Mouse (Mus musculus) limb, embryonic 14.5 days (tissue): Measurements from ENCODE around the gene Lmo7. TPM values are rescaled to one million over a fixed set of nuclear protein-coding genes. Genes with fewer than 3 reads are reported as not detected.

Experiments used
- ATAC-seq: fragments of 200-750 bp; cut with Nextera tagmentation; 2 replicates; pipeline ENCODE4 v1.8.0; 2017; ENCODE audit warnings: low read depth, moderate number of reproducible peaks, moderate TSS enrichment; ENCODE audit not compliant: low FRiP score
- DNase-seq: peaks from one replicate; pipeline ENCODE4 v3.0.0-alpha.2; 2015; ENCODE audit warnings: low spot score
- H3K27ac ChIP-seq: fragments of 300-500 bp; sonication (generic); replicated peaks from 2 replicates; pipeline ENCODE4 v1.5.1; 2014; ENCODE audit warnings: low read depth, mild to moderate bottlenecking, low read length, moderate library complexity, mixed read lengths
- H3K27me3 ChIP-seq: fragments of 300-500 bp; sonication (generic); 2 replicates; pipeline ENCODE4 v1.6.1; 2014; ENCODE audit warnings: low read length, mixed read lengths; ENCODE audit not compliant: control insufficient read depth, insufficient read depth
- H3K36me3 ChIP-seq: fragments of 300-500 bp; sonication (generic); 2 replicates; pipeline ENCODE4 v1.6.1; 2014; ENCODE audit warnings: mild to moderate bottlenecking, low read length, moderate library complexity, mixed read lengths; ENCODE audit not compliant: control insufficient read depth, insufficient read depth
- H3K4me1 ChIP-seq: fragments of 300-500 bp; sonication (generic); 2 replicates; pipeline ENCODE4 v1.6.1; 2014; ENCODE audit warnings: antibody characterized with exemption, low read length, mixed read lengths; ENCODE audit not compliant: control insufficient read depth, insufficient read depth
- H3K4me2 ChIP-seq: fragments of 300-500 bp; sonication (generic); replicated peaks from 2 replicates; pipeline ENCODE4 v1.6.1; 2014; ENCODE audit warnings: low read depth, mild to moderate bottlenecking, low read length, moderate library complexity; ENCODE audit not compliant: severe bottlenecking
- H3K4me3 ChIP-seq: fragments of 300-500 bp; sonication (generic); replicated peaks from 2 replicates; pipeline ENCODE4 v1.5.1; 2014; ENCODE audit warnings: low read length
- H3K9ac ChIP-seq: fragments of 300-500 bp; sonication (generic); 2 replicates; pipeline ENCODE4 v1.6.1; 2014; ENCODE audit warnings: mild to moderate bottlenecking, low read depth, low read length, moderate library complexity; ENCODE audit not compliant: severe bottlenecking
- H3K9me3 ChIP-seq: fragments of 300-500 bp; sonication (generic); 2 replicates; pipeline ENCODE4 v1.6.1; 2016; ENCODE audit warnings: low read length; ENCODE audit not compliant: control insufficient read depth
- POLR2A ChIP-seq: fragments of 200-500 bp; IDR thresholded peaks from 2 replicates; pipeline ENCODE4 v1.8.0; 2012; ENCODE audit warnings: inconsistent platforms, mild to moderate bottlenecking, moderate library complexity, borderline replicate concordance; ENCODE audit not compliant: insufficient read depth, insufficient read length; ENCODE audit errors: extremely low read depth
- WGBS: fragments of 180-500 bp; shearing (Covaris S2); extraction: QIAGEN DNeasy Blood & Tissue Kit; methylation state at CpG from one replicate; pipeline ENCODE4 v1.1.7; 2014; 5-methylcytosine and 5-hydroxymethylcytosine counted together
- polyA plus RNA-seq, 2 experiments: library from polyadenylated mRNA; depleted of rRNA in 1 of 2; stranded (reverse) in 1 of 2; unstranded in 1 of 2; fragments of >200 nt; fragmentation: Nextera tagmentation in 1 of 2; extraction: Ambion mirVana in 1 of 2; gene quantifications; 2 replicates each; pipeline versions ENCODE4 v1.2.1 to v1.2.3; 2012 to 2014

Gene Lmo7
- polyA plus RNA-seq, 2 experiments: 21.6 to 26.2 TPM

GRCm38 (mm10) chr14:101778426-101778825 lies 48.7 kb downstream of the Lmo7 start:
- no peak for TF ChIP-seq POLR2A
- H3K27me3 ChIP-seq: no peaks in the 10 kb centered on the region
- no peak overlapping the region for H3K27ac ChIP-seq
- DNase-seq: no peak
- H3K36me3 ChIP-seq: no peaks in the 10 kb centered on the region
- H3K4me1 ChIP-seq: no peaks in the 10 kb centered on the region
- no peak overlapping the region for H3K4me2 ChIP-seq
- H3K9ac ChIP-seq: no peak overlapping the region
- 94% methylated on average over 3 of the region's 3 CpGs for WGBS
- H3K9me3 ChIP-seq: no peaks in the 10 kb centered on the region
- ATAC-seq: no peak
- H3K4me3 ChIP-seq: no peak overlapping the region

GRCm38 (mm10) chr14:101780016-101780415 lies 50.3 kb downstream of the Lmo7 start:
- Histone ChIP-seq H3K9me3 (no peaks in the 10 kb centered on the region), H3K36me3 (no peaks in the 10 kb centered on the region), H3K27ac (no peak overlapping the region), H3K9ac (no peak overlapping the region), H3K27me3 (no peaks in the 10 kb centered on the region), H3K4me2 (no peak overlapping the region), H3K4me3 (no peak overlapping the region), H3K4me1 (no peaks in the 10 kb centered on the region)
- WGBS: 92% methylated on average over 10 of the region's 10 CpGs
- DNase-seq (no peak), ATAC-seq (no peak)
- no peak for TF ChIP-seq POLR2A

GRCm38 (mm10) chr14:101781219-101781618 lies 51.5 kb downstream of the Lmo7 start:
- Histone ChIP-seq H3K27ac (no peak overlapping the region), H3K4me1 (no peaks in the 10 kb centered on the region), H3K9me3 (no peaks in the 10 kb centered on the region), H3K4me3 (no peak overlapping the region), H3K27me3 (no peaks in the 10 kb centered on the region), H3K9ac (no peak overlapping the region), H3K4me2 (no peak overlapping the region), H3K36me3 (no peaks in the 10 kb centered on the region)
- no peak for TF ChIP-seq POLR2A
- DNase-seq (no peak), ATAC-seq (no peak)
- WGBS: 61% methylated on average over 11 of the region's 11 CpGs

- ATAC-seq (no peak), DNase-seq (peak; percentile 58)
- Histone ChIP-seq H3K9ac (no peak overlapping the region), H3K4me2 (no peak overlapping the region), H3K27me3 (no peaks in the 10 kb centered on the region), H3K4me3 (no peak overlapping the region), H3K9me3 (no peaks in the 10 kb centered on the region), H3K27ac (no peak overlapping the region), H3K36me3 (no peaks in the 10 kb centered on the region), H3K4me1 (no peaks in the 10 kb centered on the region)
- WGBS: 17% methylated on average over 3 of the region's 3 CpGs
- TF ChIP-seq POLR2A: no peak
These were observed 52.3 kb downstream of the Lmo7 start for GRCm38 (mm10) chr14:101781943-101782510.

- H3K4me1 ChIP-seq: no peaks in the 10 kb centered on the region
- no peak overlapping the region for H3K27ac ChIP-seq
- no peaks in the 10 kb centered on the region for H3K36me3 ChIP-seq
- no peak for TF ChIP-seq POLR2A
- ATAC-seq: no peak
- H3K9ac ChIP-seq: no peak overlapping the region
- no peak overlapping the region for H3K4me2 ChIP-seq
- no peaks in the 10 kb centered on the region for H3K27me3 ChIP-seq
- H3K4me3 ChIP-seq: no peak overlapping the region
- no peak for DNase-seq
- WGBS: 86% methylated on average over 3 of the region's 3 CpGs
- no peaks in the 10 kb centered on the region for H3K9me3 ChIP-seq
These were observed 54.7 kb downstream of the Lmo7 start for GRCm38 (mm10) chr14:101784315-101784945.
